Mouse (Mus musculus) kidney, postnatal 0 days (tissue): ENCODE measurements around the gene Sv2c. TPM values are rescaled to one million over a fixed set of nuclear protein-coding genes. Genes with fewer than 3 reads are reported as not detected.

ENCODE experiments used
- ATAC-seq: fragments of 200-750 bp; cut with Nextera tagmentation; replicated peaks from 2 replicates; pipeline ENCODE4 v1.8.0; 2017; ENCODE audit warnings: low read depth, moderate number of reproducible peaks, moderate TSS enrichment, moderate library complexity; ENCODE audit not compliant: low FRiP score
- DNase-seq: peaks from one replicate; pipeline ENCODE4 v3.0.0-alpha.2; 2016; ENCODE audit warnings: low spot score
- H3K27ac ChIP-seq: fragments of 300-500 bp; sonication (generic); 2 replicates; pipeline ENCODE4 v1.5.1; 2014; ENCODE audit warnings: mild to moderate bottlenecking
- H3K27me3 ChIP-seq: fragments of 300-500 bp; sonication (generic); 2 replicates; pipeline ENCODE4 v1.6.1; 2014; ENCODE audit warnings: low read length, mixed read lengths; ENCODE audit not compliant: insufficient read depth
- H3K36me3 ChIP-seq: fragments of 300-500 bp; sonication (generic); 2 replicates; pipeline ENCODE4 v1.6.1; 2014; ENCODE audit warnings: low read length, mixed read lengths; ENCODE audit not compliant: insufficient read depth
- H3K4me1 ChIP-seq: fragments of 300-500 bp; sonication (generic); replicated peaks from 2 replicates; pipeline ENCODE4 v1.6.1; 2014; ENCODE audit warnings: antibody characterized with exemption, low read length, mixed read lengths; ENCODE audit not compliant: insufficient read depth
- H3K4me2 ChIP-seq: fragments of 300-500 bp; sonication (generic); 2 replicates; pipeline ENCODE4 v1.6.1; 2014; ENCODE audit warnings: mild to moderate bottlenecking, low read length, moderate library complexity, mixed read lengths
- H3K4me3 ChIP-seq: fragments of 300-500 bp; sonication (generic); replicated peaks from 2 replicates; pipeline ENCODE4 v1.5.1; 2014; ENCODE audit warnings: low read depth, low read length
- H3K9ac ChIP-seq: fragments of 300-500 bp; sonication (generic); 2 replicates; pipeline ENCODE4 v1.6.1; 2014; ENCODE audit warnings: low read depth, low read length
- H3K9me3 ChIP-seq: fragments of 300-500 bp; sonication (generic); replicated peaks from 2 replicates; pipeline ENCODE4 v1.6.1; 2016; ENCODE audit warnings: low read length, inconsistent platforms, mixed read lengths
- CTCF ChIP-seq: IDR thresholded peaks from 2 replicates; pipeline ENCODE4 v1.5.1; 2016; ENCODE audit warnings: antibody characterized with exemption, low read depth, mild to moderate bottlenecking, moderate library complexity
- WGBS: fragments of 180-500 bp; shearing (Covaris S2); extraction: QIAGEN DNeasy Blood & Tissue Kit; methylation state at CpG from one replicate; pipeline ENCODE4 v1.1.7; 2014; 5-methylcytosine and 5-hydroxymethylcytosine counted together
- polyA plus RNA-seq: library from polyadenylated mRNA; unstranded; fragments of >200 nt; fragmentation: Nextera tagmentation; extraction: Ambion mirVana; gene quantifications from 2 replicates; pipeline ENCODE4 v1.2.1, GENCODE M21; 2015

Gene Sv2c
- polyA plus RNA-seq, 1 experiment from 2014 or later = 0.39 TPM

- 72% methylated on average over 11 of the region's 11 CpGs for WGBS
- no peak for ATAC-seq
- Histone ChIP-seq H3K4me1 (no peaks in the 10 kb centered on the region), H3K4me2 (no peak overlapping the region), H3K27ac (no peak overlapping the region), H3K27me3 (no peaks in the 10 kb centered on the region), H3K9me3 (no peaks in the 10 kb centered on the region), H3K36me3 (no peaks in the 10 kb centered on the region), H3K4me3 (no peak overlapping the region), H3K9ac (no peak overlapping the region)
- DNase-seq = no peak
- TF ChIP-seq CTCF = no peak
These were observed 181.8 kb downstream of the Sv2c start for GRCm38 (mm10) chr13:95950434-95951091.

GRCm38 (mm10) chr13:95949356-95949755 is 183.0 kb downstream of the Sv2c start:
- no peak for DNase-seq
- no peak overlapping the region for H3K4me2 ChIP-seq
- no peak overlapping the region for H3K4me3 ChIP-seq
- no peak for TF ChIP-seq CTCF
- no peaks in the 10 kb centered on the region for H3K27me3 ChIP-seq
- no peak for ATAC-seq
- no peak overlapping the region for H3K9ac ChIP-seq
- no peaks in the 10 kb centered on the region for H3K4me1 ChIP-seq
- H3K27ac ChIP-seq = no peak overlapping the region
- H3K36me3 ChIP-seq = no peaks in the 10 kb centered on the region
- H3K9me3 ChIP-seq = no peaks in the 10 kb centered on the region
- 67% methylated on average over 4 of the region's 4 CpGs for WGBS

- Histone ChIP-seq H3K4me3 (no peak overlapping the region), H3K27ac (no peak overlapping the region), H3K9me3 (no peaks in the 10 kb centered on the region), H3K9ac (no peak overlapping the region), H3K36me3 (no peaks in the 10 kb centered on the region), H3K27me3 (no peaks in the 10 kb centered on the region), H3K4me1 (no peaks in the 10 kb centered on the region), H3K4me2 (no peak overlapping the region)
- no peak for DNase-seq
- ATAC-seq = no peak
- no peak for TF ChIP-seq CTCF
- WGBS = 76% methylated on average over 4 of the region's 4 CpGs
These were observed 183.6 kb downstream of the Sv2c start for GRCm38 (mm10) chr13:95948821-95949220.

- H3K36me3 ChIP-seq = no peaks in the 10 kb centered on the region
- WGBS = 91% methylated on average over 4 of the region's 4 CpGs
- H3K4me3 ChIP-seq = no peak overlapping the region
- no peak for TF ChIP-seq CTCF
- H3K9ac ChIP-seq = no peak overlapping the region
- H3K4me1 ChIP-seq = no peaks in the 10 kb centered on the region
- no peak overlapping the region for H3K27ac ChIP-seq
- H3K9me3 ChIP-seq = no peaks in the 10 kb centered on the region
- H3K4me2 ChIP-seq = no peak overlapping the region
- ATAC-seq = no peak
- no peaks in the 10 kb centered on the region for H3K27me3 ChIP-seq
- no peak for DNase-seq
These were observed 184.0 kb downstream of the Sv2c start for GRCm38 (mm10) chr13:95948394-95948793.

- DNase-seq (no peak), ATAC-seq (no peak)
- no peaks in the 10 kb centered on the region for H3K9me3 ChIP-seq
- H3K27me3 ChIP-seq = no peaks in the 10 kb centered on the region
- H3K4me2 ChIP-seq = no peak overlapping the region
- TF ChIP-seq CTCF = no peak
- no peaks in the 10 kb centered on the region for H3K4me1 ChIP-seq
- H3K36me3 ChIP-seq = no peaks in the 10 kb centered on the region
- no peak overlapping the region for H3K27ac ChIP-seq
- no peak overlapping the region for H3K4me3 ChIP-seq
- 62% methylated on average over 5 of the region's 5 CpGs for WGBS
- no peak overlapping the region for H3K9ac ChIP-seq
These were observed 186.4 kb downstream of the Sv2c start for GRCm38 (mm10) chr13:95945937-95946507.

GRCm38 (mm10) chr13:95944621-95945020 is 187.8 kb downstream of the Sv2c start:
- no peaks in the 10 kb centered on the region for H3K9me3 ChIP-seq
- H3K9ac ChIP-seq = no peak overlapping the region
- H3K4me3 ChIP-seq = no peak overlapping the region
- no peaks in the 10 kb centered on the region for H3K27me3 ChIP-seq
- H3K27ac ChIP-seq = no peak overlapping the region
- no peak overlapping the region for H3K4me2 ChIP-seq
- no peak for DNase-seq
- ATAC-seq = no peak
- WGBS = 84% methylated on average over 6 of the region's 6 CpGs
- no peaks in the 10 kb centered on the region for H3K36me3 ChIP-seq
- TF ChIP-seq CTCF = no peak
- no peaks in the 10 kb centered on the region for H3K4me1 ChIP-seq
